Mouse (Mus musculus): Measurements from ENCODE around the gene Icos.

The Icos gene

DNA sequence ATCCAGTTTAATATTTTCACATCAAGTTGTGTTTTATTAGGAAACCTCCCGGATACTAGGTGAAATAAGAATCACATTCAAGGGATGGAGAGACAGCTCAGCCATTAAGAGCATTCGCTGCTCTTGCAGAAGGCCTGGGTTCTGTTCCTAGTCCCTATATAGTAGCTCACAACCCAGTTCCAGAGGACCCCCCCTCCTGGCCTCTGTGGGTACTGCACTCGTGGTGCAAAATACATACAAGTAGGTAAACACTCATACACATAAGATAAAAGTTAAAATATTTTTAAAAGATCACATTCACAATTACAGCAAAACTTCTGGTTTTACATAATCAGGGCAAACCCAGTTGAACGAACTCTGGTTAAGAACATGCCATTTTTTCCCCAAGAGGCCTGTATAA lies 15.6 kb upstream of the Icos start:
- DNase-seq = no peak

GRCm38 (mm10) chr1:60967521-60967920 lies 10.2 kb upstream of the Icos start:
- no peak for DNase-seq

GRCm38 (mm10) chr1:60970846-60971245 lies 6.9 kb upstream of the Icos start:
- no peak for DNase-seq

DNA sequence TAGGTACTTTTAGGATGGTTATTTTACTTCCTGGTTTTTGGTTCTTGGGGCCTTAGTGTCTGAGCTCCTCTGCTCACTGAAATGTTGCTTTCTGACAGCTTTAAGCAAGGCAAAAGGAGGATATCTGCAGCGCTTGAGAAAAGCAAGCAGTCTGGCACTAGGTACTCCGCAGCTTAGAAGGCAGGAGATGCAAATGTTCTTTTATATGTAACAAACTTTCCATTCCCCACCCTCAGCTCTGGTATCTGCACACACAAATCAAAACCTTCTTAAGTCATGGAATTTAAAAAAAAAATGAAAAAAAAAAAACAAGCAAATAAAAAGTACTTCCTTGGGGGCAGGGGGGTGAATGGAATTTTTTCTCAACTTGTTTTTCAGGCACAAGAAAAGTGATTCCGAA lies 3.5 kb upstream of the Icos start:
- no peak for DNase-seq

GRCm38 (mm10) chr1:60975646-60976294 lies 2.0 kb upstream of the Icos start:
- no peak for DNase-seq

DNA sequence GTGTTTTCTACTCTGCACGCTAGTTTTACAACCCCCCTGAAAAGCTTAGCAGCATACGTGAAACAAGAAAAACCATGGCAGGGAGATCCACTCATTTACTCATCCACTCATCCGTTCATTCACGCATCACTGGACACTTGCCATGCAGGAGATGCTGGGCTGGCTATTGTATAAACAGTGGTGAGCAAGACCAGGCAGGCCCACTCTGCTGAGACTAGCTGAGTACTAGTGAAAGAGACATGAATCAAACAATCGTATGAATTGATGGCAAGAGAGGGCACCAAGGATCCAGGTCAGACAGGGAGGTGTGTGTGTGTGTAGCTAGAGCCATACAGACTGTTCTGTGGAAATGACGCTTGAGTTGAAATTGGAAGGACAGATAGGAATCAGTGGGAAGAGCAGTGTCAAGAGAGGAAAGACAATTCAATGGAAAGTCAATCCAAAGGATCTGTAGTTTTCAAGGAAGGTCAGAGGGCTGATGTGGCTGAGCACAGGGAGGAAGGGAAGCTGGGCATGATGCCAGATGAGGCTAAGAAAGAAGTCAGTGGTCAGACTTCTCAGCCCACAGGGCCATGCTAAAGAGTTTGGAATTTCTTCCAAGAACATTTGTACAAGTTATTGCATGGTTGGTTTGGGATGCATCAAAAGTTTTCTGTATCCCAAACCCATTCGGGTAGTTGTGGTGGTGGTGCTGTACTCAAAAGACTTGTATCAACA lies 1.6 kb downstream of the Icos start:
- DNase-seq = peak; percentile 53 to 58

GRCm38 (mm10) chr1:60979843-60980235 lies 2.1 kb downstream of the Icos start:
- no peak for DNase-seq

GRCm38 (mm10) chr1:60985075-60985474 lies 7.3 kb downstream of the Icos start:
- DNase-seq = no peak

DNA sequence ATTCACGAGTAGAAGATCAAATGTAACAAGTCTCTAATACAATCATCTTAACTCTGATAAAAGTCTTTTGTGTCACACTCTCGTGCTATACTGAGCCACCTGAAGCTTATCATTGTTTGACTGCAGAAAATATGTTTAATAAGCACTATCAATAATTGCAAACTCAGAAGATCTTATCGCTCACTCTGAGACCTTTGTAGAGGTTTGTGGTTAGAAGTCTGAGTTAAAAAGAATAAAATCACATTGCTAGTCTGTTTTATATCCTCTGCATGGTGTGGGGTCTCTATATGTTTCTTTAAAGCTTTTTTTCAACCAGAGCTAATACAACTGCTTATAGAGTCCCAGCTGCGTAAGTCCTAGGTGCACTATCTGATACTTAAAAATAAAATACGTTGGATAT lies 8.4 kb downstream of the Icos start:
- DNase-seq = no peak

- DNase-seq = no peak
Measured at GRCm38 (mm10) chr1:60989086-60989485, 11.4 kb downstream of the Icos start.

DNA sequence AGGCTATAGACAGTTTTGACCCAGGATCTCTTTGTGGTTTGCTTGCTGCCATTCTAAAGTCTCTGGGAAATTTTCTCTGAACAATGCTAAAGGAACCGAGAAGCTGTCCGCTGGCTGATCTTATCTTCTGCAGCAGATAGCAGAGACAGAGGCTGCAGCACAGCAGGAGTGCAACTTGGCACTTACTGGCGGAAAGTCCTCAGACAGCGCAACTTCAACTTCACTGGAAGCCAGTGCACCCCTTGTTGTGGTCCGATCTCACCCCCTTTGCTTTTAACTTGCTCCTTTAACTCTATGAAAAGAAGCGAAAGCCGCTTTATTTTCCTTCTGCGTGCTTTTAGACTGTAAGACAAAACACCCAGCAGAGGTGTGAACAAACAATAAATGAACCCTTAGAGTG lies 12.6 kb downstream of the Icos start:
- DNase-seq = no peak

- peak; percentile 38 to 53 for DNase-seq
Measured at GRCm38 (mm10) chr1:60998008-60998557, 20.4 kb downstream of the Icos start.

GRCm38 (mm10) chr1:60998689-60999088 lies 21.0 kb downstream of the Icos start:
- DNase-seq = no peak

DNA sequence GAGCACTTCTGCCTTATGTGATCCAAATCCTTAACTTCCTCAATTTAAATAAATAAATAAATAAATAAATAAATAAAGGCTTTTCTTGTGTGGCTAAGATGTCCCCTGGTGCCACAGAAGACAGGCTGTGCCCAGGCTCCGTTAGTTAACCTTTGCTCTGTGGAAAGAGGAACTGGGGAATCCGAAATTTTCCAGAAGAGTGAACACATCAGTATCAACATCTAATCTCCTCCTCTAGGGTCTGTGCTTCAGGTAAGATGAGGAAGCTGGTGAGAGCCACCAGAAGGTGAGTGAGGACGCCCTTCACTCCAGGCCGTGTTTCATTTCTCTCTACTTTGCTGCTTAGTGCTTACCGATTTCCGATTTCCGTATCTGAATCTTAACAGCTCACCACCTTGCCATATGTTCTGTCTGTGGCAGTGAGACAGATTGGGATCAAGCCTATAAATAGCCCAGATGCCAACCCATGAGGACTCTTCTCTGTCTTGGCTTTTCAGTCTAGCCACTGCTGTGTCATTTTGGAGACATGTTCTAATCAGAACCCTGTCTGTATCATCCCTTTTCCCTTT lies 24.1 kb downstream of the Icos start:
- DNase-seq = peak; percentile 32 to 44

GRCm38 (mm10) chr1:61006229-61006628 lies 28.5 kb downstream of the Icos start:
- DNase-seq = no peak

DNA sequence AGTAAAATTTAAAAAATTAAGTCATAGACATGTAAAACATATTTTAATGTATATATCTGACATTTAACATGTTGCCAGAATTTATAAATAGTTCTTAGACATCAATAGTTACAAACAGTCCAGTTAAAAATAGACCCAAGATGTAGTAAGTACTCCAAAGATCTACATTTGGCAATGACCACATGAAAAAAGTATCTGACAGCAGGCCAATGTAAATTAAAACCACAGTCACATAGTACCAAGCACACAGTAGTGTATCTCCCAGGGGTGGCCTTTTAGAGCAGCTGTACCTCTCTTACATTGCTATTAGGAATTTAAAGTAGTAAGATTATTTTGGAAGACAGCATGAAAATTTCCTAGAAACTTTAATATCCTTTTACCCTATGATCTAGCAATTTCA lies 29.8 kb downstream of the Icos start:
- DNase-seq = no peak

GRCm38 (mm10) chr1:61016578-61017118 lies 38.9 kb downstream of the Icos start:
- no peak for DNase-seq

GRCm38 (mm10) chr1:61026712-61027111 lies 49.0 kb downstream of the Icos start:
- DNase-seq = no peak

DNA sequence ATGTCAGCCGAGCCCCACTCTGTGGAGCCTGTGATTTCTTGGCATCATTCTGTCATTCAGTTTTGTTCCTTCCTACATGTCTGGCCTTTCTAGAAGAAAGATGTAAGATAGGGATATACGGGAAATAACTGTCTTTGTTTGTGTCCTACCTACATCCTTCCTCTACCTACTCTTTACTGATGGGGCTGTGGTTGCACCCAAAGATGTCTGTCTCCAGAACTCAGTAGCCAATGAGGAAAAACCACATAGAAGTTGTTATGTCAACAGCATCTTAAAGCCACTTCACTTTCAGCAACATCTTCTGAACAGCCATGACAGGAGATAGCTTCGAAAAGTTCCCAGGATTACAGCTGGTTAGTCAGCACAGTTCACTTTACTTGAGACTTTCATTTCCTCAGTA lies 49.8 kb downstream of the Icos start:
- DNase-seq = no peak

DNA sequence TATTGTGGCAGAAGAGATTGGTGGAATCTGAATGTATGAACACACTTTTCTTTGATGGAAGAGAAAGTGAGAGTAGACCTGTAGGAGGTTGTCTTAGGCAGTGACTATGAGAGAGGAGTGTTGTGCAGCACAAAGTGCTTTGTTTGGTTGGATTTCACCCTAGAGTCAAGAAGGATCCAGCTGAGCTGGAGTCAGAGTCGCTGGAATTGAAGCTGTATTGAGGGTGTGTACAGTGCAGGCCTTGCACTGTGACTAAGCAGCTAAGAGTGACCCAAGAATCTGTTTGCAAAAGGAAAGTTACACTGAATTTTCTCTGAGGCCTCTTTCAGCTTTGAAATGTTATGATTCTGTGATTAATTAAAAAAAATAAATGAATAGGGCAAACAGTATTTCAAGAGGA lies 52.2 kb downstream of the Icos start:
- no peak for DNase-seq

- DNase-seq = no peak
Measured at GRCm38 (mm10) chr1:61030532-61030931, 52.8 kb downstream of the Icos start.

DNA sequence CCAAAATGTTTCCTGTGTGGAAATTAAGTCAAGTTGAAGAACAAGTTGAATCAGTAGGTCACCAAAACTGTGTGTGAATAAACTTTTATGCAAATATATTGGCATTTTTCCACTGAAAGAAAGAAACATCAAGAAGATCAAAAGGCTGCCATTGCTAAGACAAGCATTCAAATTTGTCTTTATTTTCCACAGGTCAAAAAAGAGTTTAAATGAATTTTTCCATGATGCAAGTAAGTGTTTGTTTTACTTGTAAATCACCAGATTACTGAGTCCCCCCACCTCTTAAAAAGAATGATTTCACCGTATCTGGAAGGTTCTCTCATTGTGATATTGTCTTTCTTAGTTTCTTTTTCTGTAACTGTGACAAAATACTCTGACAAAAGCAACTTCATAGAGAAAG lies 57.5 kb downstream of the Icos start:
- no peak for DNase-seq

GRCm38 (mm10) chr1:61038223-61038622 lies 60.5 kb downstream of the Icos start:
- no peak for DNase-seq

GRCm38 (mm10) chr1:61039310-61039709 lies 61.6 kb downstream of the Icos start:
- DNase-seq = no peak
